Mouse (Mus musculus) frontal cortex, adult (tissue): ENCODE data around the gene Tmem52.
"Not testable (repeated sequence)": the region's sequence is repeated elsewhere in the genome, so short reads cannot be mapped to it uniquely, and the experiment has no call there.

Experiments
- ATAC-seq: cut with Nextera tagmentation; 2 replicates; pipeline ENCODE4 v1.9.2; 2017; ENCODE audit warnings: mild to moderate bottlenecking, moderate library complexity, mixed read lengths; ENCODE audit not compliant: low TSS enrichment

Tmem52 gene

DNA sequence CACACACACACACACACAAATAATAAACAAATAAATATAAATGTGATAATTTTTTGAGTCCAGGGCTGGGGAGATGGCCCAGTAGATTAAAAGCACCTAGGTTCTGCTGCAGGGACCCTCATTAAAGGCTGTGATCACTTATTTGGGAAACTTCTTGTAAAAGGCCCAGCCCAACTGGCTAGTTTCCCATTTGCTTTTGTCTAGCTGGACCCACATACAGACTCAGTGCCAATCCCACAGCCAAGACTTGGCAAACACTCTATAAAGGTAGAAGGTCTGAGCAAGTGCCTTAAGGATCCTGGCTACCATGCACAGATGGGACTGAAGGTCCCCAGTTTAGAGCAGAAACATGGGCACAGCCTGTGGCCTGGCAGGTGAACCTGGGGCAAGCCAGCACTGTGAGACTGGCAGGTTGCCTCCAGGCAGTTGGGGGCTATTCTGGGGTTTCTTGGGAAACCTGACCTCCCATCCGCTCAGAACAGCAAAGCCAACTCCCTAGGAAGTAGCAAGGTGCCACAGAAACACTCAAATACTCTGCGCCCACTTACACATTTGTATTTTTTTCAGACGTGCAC lies 3.9 kb downstream of the Tmem52 start:
- ATAC-seq = no peak

DNA sequence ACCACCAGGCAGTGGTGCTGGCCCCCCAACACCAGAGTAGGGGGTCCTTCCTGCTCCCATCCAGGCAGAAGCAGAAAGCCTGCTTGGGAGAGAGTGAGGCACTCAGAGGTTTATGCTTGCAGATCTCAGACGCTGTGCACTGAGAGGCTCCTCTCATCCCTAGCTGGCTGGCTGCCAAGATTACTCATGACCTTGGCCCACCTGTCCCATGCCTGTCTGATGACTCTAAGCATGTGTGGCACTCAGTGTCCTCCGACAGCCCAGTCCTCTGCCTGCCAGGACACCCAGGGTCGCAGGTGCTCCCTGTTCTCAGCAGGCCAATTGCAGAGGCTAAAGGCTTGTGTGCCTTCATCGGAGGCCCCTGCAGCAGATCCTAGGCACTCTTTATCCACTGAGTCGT lies 4.4 kb downstream of the Tmem52 start:
- no peak for ATAC-seq

DNA sequence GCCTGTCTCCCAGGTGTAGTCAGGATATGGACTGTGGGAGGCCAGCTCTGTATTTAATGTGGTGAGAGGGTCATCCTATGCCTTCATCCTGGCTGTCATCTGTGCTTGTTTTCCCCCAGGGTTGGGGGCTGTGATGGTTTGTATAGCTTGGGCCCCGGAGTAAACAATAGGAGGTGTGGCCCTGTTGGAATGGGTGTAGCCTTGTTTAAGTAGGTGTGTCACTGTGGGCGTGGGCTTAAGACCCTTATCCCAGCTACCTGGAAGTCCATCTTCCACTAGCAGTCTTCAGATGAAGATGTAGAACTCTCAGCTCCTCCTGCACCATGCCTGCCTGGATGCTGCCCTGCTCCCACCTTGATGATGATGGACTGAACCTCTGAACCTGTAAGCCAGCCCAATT lies 4.9 kb downstream of the Tmem52 start:
- not testable (repeated sequence) for ATAC-seq

DNA sequence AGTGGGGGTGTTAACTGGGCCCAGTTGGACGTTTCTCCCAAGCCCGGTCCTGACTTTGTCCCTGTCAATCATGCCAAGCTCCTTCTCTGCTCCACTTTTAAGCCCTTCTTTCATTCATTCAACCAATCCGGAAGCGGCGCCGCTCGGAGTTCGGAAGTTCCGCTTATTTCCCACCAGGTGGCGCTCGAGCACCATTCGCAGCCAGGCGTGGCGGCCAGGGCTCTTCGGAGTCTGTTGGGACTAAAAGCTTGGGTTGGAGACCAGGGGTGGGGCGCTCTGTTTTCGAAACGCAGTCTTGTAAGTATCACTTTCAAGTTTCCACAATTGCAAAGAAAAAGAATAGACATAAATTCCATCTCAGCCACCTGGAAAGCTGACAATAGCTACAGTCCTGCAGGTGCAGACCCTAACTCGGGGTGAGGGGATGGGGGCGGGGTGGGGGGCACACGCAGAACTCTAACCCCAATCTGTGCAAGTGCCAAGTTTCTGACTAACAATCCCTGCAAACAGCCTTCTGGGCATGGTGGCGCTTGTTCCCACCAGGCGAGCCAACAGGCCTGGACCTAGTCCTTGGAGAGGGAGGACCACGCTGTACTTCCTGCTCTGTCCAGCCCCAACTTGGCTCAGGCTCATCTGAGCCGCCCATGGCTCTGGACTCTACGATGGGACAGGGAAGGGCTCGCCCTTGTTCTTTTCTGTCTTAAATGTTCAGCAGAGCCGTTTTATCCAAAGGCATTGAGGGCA lies 12.6 kb downstream of the Tmem52 start:
- peak; percentile 83 for ATAC-seq

DNA sequence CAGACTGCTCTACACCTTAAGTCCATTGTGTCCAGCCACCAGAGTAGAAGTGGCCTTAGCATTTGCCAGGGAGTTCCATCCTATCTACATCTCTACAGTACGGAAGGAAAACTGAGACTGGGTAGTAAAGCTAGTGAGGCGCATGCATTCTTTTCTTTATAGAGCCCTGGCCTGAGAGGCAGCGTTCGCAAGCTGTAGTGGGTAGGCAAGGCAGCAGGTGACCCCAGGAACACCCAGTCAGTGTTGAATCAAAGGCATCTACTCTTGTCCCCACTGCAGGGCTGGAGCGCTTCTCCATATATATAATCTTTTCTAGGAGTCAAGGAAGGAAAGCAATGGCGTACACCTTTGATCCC lies 13.2 kb downstream of the Tmem52 start:
- ATAC-seq = no peak

GRCm38 (mm10) chr4:155482733-155483540 lies 14.0 kb downstream of the Tmem52 start:
- no peak for ATAC-seq

DNA sequence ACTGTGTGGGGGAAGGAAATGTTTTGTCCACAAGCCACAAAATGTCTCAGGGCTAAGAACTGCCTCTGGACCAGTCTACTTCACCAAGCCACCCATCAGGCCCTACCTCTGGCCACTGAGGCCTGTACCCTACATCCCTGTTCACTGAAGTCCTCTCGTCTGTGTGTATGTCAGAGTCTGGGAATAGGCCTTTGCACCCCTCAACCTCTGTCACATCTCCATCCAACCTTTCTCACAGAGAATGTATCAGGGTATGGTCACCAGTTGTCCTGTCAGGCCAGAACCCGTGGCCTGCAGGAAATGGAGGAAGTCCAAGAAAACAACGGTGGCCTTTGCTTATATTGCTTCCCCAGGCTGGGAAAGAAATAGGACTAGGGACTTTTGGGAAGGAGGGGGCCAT lies 16.6 kb downstream of the Tmem52 start:
- ATAC-seq = no peak

DNA sequence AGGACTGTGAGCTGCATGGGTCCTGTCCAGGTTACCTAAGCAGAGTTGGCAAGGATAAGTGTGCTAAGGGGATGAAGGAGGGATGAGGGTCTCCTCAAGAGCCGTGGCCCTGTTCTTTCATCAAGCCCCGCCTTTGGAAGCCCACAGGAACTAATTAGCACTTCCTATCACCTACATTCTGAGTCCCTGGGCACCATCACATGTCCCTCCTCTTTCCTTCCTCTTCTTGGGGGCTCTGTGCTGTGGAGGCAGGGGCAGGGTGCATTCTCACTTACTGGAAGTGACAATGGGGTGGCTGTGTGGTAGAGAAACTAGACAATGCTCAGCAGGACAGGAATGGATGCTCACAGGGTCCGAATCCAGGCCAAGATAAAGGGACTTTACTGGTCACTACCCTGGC lies 18.8 kb downstream of the Tmem52 start:
- ATAC-seq = no peak

GRCm38 (mm10) chr4:155488232-155489025 lies 19.5 kb downstream of the Tmem52 start:
- ATAC-seq = no peak

- no peak for ATAC-seq
These were observed 20.4 kb downstream of the Tmem52 start for GRCm38 (mm10) chr4:155489101-155489970.

DNA sequence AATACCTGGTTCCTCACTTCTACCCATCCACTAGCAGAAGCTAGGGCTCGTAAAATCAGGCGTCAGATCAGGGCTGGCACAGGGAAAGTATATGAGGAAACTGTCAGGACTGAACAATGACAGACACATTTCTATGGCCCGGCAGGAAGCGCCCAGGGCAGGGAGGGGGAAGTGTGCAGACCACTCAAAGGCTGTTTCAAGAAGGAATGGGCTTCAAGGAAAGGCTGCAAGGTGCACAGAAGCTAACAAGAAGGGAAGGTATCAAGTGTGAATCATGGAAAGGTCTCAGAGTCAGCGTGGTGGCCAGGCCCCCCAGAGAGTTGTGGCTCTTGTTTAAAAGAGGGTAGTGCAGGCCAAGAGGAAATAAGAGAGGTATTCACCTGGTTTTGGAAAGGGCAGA lies 21.5 kb downstream of the Tmem52 start:
- no peak for ATAC-seq

DNA sequence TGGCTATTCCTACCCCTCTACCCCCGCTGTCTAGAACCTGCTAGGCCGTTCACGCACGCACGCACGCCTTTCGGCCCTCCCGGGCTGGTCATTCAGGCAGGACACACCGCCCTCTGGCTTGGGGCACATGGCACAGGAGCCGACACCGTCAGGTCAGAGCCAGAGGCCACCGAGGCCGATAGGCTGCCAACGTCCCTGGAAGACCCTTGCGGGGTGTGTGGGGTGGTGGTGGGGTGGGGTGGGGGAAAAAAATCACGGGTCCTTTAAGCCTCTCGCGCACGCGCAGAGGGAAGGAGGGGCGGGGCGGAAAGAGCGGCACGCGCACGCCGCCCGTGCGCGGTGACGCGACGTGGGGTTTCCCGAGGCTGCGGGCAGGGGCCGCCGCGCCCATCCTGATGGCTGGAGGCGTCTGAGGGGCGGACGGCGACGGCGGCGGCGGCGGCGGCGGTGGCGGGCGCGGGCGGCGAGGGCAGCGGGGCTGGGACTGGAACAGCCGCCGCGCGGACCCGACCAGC lies 22.1 kb downstream of the Tmem52 start, which contains the start of gene Gnb1:
Gnb1 (plus strand) TSS at position 372 of the 515 bp plus-strand sequence.
- ATAC-seq = peak; percentile 66

DNA sequence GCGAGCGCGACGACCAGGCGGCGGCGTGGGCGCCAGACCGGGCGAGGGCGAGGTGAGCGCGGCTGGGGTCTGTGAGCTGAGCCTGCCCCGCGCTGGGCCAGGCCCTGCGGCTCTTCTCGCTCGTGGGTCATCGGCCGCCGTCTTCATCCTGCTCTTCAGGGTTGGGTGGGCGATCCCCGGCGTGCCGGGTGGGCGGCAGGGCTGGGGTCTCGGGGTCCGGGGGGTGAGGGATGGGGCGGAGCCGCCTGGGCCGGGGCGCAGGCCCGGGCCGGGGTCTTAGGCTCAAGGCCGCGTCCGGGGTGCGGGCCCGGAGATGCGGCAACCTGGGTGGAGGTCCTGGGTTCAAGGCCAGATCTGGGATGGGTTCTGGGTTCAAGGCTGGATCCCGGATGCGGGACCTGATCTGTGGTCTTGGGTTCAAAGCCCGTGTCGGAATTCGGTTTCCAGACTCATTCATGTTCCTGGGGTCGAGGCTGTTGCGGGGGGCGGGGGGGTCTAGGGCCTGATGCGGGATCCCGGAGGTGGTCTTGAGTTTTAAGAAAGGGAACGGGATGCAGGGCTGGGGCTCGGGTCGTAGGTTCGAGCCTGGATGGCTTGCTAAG lies 22.7 kb downstream of the Tmem52 start:
- ATAC-seq = no peak

GRCm38 (mm10) chr4:155492131-155492633 lies 23.3 kb downstream of the Tmem52 start:
- peak; percentile 33; the same call in 1 of the 2 replicates for ATAC-seq

DNA sequence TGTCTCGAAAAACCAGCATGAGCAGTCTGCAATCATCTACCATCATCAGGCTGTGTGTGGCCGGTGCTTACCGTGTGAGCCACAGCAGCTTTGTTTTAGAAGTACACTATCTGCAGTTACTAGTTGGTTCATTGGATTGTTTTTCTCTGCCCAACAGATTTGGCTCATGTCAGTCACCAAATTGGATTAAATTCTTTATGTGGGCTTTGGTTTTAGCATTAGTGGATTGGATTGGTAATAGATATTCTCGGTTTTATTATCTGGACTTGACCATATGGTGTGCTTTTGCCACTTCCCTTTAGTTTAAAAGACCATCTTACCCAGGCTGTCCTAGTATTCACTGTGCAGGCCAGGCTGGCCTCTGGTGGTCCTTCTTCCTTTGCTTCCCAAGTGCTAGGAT lies 26.0 kb downstream of the Tmem52 start:
- ATAC-seq = no peak

DNA sequence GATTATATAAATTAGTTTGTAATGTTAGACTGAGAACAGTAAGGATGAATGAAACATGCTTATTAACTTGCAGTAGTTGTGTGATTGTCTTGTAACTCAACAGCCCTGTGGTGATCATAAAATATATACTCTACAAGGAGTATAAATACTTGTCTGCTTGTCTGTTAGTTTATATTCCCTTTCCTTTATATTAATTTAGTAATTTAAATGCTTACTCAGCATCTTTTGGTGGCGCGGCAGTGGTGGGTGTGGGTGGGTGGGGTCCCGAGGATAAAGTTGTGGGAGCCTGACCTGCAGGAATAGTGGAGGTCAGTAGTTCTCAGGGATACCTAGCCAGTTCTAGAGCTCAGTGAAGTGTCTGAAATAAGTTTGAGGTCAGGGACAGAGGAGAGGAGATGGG lies 29.0 kb downstream of the Tmem52 start:
- ATAC-seq = no peak

GRCm38 (mm10) chr4:155501126-155501525 lies 32.2 kb downstream of the Tmem52 start:
- no peak for ATAC-seq

DNA sequence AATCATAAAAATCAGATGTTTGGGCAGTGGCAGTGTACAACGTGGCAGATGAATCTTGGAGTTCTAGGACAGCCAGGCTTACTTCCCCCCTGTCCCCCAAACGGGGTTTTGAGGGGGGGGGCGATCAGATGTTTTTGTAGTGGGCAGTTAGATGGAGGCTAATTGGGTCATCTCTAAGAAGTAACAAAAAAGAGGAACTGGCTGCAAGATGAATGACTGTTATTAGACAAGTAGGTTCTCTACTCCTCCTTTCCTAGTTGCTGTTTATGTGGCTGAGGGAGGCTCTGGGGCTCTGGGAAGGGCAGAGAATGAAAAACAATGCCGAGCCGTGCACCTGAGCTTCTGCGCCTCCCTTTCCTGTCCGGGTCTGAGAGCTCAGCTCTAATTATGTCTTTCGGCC lies 36.2 kb downstream of the Tmem52 start:
- ATAC-seq = no peak; the same call in 1 of the 2 replicates

DNA sequence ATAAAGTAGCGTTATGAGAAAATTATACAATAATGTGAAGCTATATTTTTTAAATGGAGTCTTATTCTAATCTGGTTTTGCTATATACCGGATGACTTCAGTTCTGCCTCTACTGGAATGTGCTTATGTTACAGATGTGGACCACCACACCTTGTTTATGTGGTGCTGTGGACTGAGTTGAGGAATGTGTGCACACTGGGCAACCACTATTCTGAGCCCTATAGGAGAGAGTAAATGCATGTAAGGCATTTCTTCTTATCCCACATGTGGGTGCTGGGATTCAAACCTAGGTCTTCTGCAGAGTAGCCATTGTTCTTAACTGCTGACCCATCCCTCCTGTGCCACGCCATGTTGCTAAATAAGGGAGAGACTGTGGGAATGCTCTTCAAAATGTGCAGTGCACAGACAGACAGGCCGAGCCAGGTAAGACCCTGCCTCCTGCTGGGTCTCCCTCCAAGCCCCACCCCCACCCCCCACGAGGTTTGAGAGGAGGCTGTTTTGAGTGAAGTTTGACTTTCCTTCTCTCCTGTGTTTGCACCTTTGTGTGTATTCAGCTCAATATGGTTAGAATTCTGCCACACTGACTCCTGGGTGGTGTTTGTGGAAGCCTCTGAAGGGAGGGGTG lies 36.9 kb downstream of the Tmem52 start:
- ATAC-seq = no peak

DNA sequence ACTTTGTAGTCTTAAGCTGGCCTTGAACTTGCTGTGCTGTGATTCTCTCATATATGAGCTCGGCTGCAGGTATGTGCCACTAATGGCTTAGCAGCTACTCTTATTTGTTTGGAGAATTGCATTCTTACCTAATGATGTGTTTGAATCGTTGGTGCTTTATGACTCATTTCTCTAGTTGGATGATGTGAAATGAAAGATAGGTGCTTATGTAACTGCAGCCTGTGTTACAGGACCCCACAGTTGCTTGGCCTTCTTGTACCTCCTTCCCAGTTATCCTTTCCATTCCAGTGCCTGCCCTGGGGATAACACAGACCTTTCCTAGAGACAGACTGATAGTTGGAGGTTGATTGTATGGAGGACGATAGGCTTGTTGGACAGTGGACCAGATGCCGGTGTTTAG lies 39.7 kb downstream of the Tmem52 start:
- ATAC-seq = no peak
